Mouse (Mus musculus) left cerebral cortex, postnatal 4 days (tissue): Measurements from ENCODE around the gene Igsf21. TPM values are rescaled to one million over a fixed set of nuclear protein-coding genes. Genes with fewer than 3 reads are reported as not detected.

Experiments
- DNase-seq: peaks from one replicate; pipeline ENCODE4 v3.0.0-alpha.2; 2022
- intact Hi-C: fragments of 180-260 bp; cut with DNase I; formaldehyde crosslinking; loops from one replicate; pipeline ENCODE4 v1.15.1; 2025
- total RNA-seq, 2 experiments: library from RNA; stranded (reverse); gene quantifications; 2 replicates each; pipeline ENCODE4 v1.2.3; 2021

Gene Igsf21
- total RNA-seq, 2 experiments from 2014 or later, result 104 to 114 TPM

GRCm38 (mm10) chr4:140147857-140148695 is 98.5 kb downstream of the Igsf21 start:
- intact Hi-C loops, result no loop called here
- DNase-seq, result peak; percentile 73

- intact Hi-C loops, result no loop called here
- DNase-seq, result peak; percentile 85
These were observed 99.3 kb downstream of the Igsf21 start for GRCm38 (mm10) chr4:140147079-140147840.

DNA sequence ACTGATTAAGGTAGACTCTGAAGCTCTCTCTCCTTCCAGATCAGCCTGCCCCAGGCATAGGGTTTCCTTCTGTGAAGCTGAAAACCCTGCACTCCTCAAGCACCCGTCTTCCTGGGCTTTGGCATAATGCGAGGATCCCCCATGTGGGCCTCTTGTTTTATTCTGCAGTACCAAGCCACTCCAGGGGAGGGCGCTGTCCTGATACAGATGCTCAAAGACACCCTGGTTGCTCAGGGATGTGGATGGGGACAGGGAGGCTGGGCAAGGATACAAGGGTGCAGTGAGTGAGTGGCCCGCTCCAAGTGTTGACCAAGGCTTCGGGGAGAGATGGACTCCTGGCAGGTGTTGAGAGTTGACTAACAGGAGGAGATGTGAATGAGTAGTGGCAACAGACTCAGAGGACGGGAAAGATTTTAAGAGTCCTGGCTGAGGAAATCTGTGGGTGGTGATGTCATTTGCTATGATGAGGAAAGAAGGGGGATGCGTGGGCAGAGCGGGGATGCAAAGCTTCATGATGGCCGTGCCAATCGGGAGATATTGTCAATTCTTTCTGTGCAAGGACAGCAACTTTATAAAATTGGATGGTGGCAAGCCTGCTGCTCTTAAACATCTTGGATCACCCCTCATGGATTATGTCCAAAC is 102.6 kb downstream of the Igsf21 start:
- DNase-seq, result no peak
- intact Hi-C loops, result no loop called here

- intact Hi-C loops, result no loop called here
These were observed 103.4 kb downstream of the Igsf21 start for GRCm38 (mm10) chr4:140143178-140143577.

GRCm38 (mm10) chr4:140140485-140140884 is 106.1 kb downstream of the Igsf21 start:
- intact Hi-C loops, result no loop called here
- peak; percentile 64 for DNase-seq

More at GRCm38 (mm10) chr4:140143178-140143577, 103.4 kb downstream of the Igsf21 start:
- DNase-seq, result no peak

DNA sequence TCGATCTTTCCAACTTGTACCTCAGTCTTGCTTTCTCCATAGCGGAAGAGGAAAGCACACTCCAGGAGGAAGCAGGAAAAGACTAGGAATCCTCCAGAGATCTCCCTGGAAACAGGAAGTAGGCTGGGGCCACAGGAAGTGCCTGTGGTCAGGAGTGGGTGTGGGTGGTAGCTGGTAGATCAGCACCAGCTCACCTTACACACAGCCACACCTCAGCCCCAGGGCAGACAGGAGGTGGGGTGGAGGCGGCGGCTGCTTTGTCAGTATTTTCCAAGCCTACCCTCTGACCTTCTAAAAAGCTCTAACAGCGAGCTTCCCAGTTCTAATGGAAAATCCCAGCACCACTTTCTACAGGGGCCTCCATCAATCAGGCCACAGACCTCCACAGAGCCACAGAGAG is 107.7 kb downstream of the Igsf21 start:
- DNase-seq, result no peak
- intact Hi-C loops, result no loop called here

DNA sequence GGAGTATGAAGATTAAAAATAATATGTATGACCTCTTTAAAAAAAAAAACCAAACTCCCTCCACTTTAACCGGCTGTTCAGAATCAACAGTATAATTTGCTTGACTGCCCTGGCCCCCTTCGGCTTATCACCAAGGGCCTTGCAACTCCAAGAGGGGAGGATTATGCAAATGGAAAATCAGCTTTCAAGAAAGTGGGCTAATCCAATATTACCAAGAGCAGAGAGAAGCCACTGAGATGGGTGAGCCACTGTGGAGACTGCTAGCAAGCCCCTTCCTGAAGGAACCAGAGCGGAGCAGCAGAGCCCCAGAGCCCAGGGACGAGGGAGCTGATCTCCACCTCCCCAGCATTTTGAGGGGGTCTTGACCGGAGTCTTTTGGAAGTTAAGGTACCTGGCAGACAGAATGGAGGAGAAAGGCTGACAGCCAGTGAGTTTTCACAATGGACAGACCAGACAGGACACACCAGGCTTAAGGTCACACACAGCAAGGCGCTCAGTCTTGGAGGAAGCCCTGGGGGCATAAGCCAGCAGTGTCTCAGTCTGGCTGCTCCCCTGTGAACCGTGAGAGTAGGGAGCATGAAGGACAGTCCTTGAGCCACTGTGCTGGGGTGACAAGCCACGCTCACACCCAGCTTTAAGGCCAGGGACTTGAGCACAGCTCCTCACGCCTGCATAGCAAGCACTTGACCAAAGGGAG is 114.8 kb downstream of the Igsf21 start:
- DNase-seq, result no peak
- intact Hi-C loops, result no loop called here

DNA sequence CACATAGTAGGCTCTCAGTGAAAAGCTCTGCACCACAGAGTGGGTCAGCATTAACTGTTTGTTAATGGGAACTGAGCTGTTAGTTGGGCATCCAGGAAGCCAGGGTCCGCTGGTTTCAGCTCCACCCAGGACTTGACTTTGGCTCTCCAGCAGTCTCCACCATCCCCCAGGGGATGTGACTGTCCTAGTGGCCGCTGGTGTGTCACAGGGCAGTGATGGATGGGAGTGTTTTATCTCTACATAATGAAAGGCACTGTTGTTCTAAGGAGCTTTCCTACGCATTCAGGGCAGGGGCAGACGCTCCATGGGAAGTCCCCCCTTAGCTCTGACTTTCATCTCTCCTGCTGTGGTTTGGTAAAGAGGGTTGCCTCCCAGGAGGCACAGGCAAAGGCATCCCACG is 115.4 kb downstream of the Igsf21 start:
- intact Hi-C loops, result no loop called here
- DNase-seq, result no peak

- intact Hi-C loops, result no loop called here
- peak; percentile 47 for DNase-seq
These were observed 116.9 kb downstream of the Igsf21 start for GRCm38 (mm10) chr4:140129553-140130275.

GRCm38 (mm10) chr4:140128116-140128515 is 118.5 kb downstream of the Igsf21 start:
- intact Hi-C loops, result no loop called here
- no peak for DNase-seq

DNA sequence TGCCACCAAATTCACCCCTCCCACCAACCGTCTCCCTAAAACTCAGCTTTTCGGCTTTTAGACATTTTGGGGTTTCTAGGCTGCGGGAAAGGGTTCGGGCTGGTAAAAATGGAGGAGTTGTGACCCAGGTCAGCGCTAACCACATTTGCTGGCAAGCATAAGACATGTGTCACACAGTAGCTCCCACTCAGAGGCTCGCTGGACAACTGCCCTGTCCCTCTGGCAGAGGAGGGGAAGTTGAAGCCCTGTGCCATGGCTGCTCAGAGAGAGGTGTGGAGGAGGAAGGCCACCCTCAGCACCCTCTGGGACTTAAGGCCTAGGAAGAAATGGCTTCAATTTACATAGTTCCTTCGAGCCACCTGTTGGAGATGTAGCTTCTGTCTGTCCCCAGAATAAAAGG is 120.8 kb downstream of the Igsf21 start:
- intact Hi-C loops, result no loop called here

DNA sequence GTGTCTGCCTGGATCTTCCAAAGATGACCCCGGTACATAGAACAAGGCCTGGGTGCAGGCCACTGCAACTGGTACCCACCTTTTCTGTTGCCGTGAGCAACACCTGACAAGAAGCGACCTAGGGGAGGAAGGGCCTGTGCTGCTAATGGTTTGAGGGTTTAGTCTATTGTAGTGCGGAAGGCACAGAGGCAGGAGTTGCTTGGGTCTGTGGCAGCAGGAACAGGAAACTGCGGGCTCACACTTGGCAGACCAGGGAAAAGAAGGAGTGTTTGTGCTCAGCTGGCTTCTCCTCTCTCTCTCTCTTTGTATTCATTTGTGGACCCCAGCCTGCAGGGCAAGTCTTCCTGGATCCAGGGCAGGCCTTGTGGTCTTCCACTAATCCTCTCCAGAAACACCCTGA is 124.0 kb downstream of the Igsf21 start:
- no peak for DNase-seq
- intact Hi-C loops, result no loop called here

More for the DNA sequence above, 120.8 kb downstream of the Igsf21 start:
- no peak for DNase-seq

DNA sequence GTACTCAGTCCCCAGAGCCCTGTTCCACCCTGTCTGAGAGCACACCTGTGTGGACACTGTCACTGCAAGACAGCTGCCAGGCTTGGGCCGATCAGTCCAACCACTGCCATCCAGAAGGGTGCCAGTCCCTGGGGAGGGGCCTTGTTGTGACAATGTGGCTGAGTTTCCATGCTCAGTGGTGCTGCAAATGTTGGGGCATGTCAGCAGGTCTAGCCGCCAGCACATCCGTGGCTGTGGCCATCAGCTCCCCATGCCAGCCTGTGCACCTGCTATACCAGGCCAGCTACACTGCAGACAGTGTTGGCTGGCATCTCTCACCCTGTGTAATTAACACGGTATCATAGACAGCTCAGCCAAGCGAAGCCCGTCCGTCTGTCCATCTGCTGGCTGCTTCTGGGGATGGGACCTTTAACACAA is 129.3 kb downstream of the Igsf21 start:
- intact Hi-C loops, result no loop called here
- peak; percentile 86 for DNase-seq

DNA sequence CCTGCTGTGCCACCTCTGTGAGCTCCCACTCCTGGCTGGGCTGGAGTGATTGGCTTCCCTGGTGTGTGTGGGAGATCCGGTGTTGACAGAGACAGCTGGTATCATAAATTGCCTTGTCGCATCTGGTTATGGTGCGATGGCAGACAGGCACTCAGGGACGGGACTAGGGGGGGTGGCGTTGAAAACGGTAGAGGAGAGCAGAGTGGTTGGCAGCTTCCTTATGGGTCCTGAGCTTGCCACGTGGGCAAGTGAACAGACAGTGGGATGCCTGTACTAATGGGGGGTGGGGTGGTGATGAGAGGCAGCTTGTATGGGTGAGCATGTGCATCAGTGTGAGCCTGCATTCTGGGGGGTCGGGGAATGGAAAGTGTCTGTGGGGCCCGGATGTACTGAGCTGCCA is 130.8 kb downstream of the Igsf21 start:
- intact Hi-C loops, result no loop called here
- peak; percentile 44 for DNase-seq

DNA sequence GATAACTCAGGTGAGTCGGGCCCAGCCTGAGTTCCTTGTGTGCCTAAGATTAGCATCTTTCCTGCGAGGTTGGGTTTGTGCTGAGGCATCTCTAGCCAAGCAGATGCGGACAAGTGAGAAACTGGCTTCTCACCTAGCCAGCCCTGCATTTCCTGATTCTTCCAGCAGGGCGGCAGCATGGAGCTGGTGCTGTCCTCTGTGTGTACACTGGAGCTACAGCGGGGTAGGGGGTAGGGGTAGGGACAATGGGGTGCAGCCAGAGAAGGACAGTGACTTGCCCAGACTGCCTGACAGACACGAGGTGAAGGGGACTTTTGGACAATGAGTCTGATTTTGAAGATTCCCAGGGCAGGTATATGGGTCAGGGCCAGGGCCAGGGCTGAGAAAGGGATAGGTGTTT is 131.5 kb downstream of the Igsf21 start:
- intact Hi-C loops, result no loop called here

GRCm38 (mm10) chr4:140113690-140114475 is 132.7 kb downstream of the Igsf21 start:
- intact Hi-C loops, result no loop called here
- peak; percentile 89 for DNase-seq

More for the DNA sequence above, 131.5 kb downstream of the Igsf21 start:
- no peak for DNase-seq

- intact Hi-C loops, result no loop called here
- DNase-seq, result no peak
These were observed 137.0 kb downstream of the Igsf21 start for GRCm38 (mm10) chr4:140109626-140109948.

- DNase-seq, result peak; percentile 49
- intact Hi-C loops, result no loop called here
These were observed 137.5 kb downstream of the Igsf21 start for GRCm38 (mm10) chr4:140108871-140109625.

DNA sequence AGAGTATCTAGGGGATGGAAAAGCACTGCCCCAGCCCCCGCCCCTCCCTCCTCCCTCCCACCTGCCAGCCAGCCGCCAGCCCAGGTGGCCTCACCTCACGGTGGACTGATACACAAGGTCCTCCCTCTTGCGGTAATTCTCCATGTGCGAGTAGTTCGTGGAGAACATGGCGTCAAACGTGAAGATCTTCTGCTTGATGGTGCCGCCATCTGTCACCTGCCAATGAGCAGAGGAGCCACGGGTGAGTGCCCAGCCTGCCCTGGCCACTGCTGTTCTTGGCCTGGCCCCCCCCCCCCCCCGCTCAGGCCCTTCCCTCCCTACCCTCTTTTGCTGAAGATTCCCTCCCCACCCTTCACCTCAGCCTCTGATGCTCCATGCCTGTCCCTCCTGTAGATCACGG is 139.4 kb downstream of the Igsf21 start:
- peak; percentile 46 for DNase-seq
- intact Hi-C loops, result no loop called here
